Mouse (Mus musculus): ENCODE results near the gene Gm38655.

The Gm38655 gene

DNA sequence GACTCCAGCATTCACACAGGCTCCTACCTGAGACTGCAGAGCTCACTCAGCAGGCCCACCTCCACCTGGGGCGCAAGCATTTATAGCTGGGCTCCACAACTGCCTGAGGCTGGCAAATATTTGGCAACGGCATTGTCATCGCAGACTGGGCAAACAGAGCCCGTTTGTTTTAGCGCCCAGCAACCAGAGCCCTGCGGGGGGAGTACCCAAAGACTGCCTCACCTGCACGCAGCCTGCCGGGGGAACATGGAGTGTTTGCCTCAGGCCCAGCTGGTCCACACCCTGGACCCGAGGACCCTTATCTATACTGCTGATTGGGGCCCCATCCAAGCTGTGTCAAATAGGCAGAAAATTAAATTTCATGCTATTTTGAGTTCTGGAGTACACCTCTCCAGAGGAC is at the start of gene Gm38655:
Gm38655 (minus strand) TSS at position 61 of the 400 bp plus-strand sequence.
- DNase-seq (ENCODE audit: low spot score) = no peak

- DNase-seq (ENCODE audit: low spot score) = peak; percentile 88
Observed at GRCm38 (mm10) chr17:25224586-25225222, 49.4 kb upstream of the Gm38655 start.

- peak; percentile 30 for DNase-seq (ENCODE audit: low spot score)
Observed at GRCm38 (mm10) chr17:25222951-25223601, 47.8 kb upstream of the Gm38655 start.

DNA sequence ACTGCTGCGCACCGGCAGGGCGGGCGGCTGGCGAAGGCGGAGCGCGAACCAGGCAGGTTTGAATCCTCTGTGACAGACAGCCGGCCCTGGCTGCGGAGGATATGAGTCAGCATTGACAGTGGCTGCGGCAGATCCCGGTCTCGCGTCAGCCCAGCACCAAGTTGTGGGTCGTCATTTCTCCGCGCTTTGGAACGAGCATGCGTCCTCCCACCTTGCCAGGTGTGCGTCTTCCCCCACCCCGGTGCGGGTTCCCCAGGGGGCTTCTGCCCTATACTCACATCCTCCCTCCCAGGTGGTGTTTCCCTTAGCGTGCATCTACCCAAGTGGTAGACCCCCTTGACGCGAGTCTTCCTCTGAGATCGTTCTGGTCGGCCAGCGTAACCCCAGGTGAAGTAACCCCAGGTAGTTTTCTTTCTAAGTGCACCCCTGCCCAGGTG is 47.3 kb upstream of the Gm38655 start:
- peak; percentile 41 for DNase-seq (ENCODE audit: low spot score)

GRCm38 (mm10) chr17:25221821-25222503 is 46.7 kb upstream of the Gm38655 start:
- DNase-seq (ENCODE audit: low spot score) = peak; percentile 67

- DNase-seq (ENCODE audit: low spot score) = no peak
Observed at GRCm38 (mm10) chr17:25220746-25221145, 45.5 kb upstream of the Gm38655 start.

DNA sequence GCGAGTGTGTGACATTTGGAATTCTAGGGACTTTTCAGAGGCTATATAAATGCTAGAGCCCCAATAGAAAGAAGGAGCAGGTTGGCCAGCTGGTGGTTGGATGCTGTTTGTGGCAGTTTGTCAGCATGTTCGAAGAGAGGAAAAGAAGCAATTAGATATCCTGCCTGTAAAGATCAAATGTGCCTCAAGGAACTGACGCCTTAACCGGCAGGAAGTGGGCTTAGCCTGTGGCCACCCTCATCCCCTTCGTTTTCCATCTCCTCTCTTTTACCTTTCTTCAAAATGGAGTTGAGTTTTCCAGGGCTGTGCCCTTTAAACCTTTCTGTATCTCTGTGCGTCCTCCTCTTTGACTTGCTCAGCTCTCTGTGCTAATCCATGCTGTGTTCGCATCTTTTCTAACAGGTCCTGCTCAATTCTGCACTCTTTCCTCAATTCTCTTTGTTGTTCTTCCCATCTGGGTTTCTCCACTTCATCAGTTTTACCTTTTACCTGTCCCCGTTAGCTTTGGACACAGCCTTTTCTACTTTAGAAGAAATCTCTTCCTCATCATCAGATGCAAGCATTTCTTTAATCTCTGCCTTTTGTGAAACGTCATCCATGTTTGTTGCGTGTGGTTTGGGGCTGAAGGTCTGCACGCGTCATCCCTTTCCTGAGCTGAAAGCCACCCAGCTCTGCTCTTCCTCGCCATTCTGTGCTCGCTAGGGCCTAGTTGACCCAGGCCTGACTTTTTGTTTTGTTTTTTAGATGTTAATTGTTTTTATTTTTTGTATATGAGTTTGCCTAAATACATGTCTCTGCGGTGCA is 44.4 kb upstream of the Gm38655 start:
- DNase-seq (ENCODE audit: low spot score) = peak; percentile 69

- DNase-seq (ENCODE audit: low spot score) = no peak
Observed at GRCm38 (mm10) chr17:25218967-25219366, 43.7 kb upstream of the Gm38655 start.

DNA sequence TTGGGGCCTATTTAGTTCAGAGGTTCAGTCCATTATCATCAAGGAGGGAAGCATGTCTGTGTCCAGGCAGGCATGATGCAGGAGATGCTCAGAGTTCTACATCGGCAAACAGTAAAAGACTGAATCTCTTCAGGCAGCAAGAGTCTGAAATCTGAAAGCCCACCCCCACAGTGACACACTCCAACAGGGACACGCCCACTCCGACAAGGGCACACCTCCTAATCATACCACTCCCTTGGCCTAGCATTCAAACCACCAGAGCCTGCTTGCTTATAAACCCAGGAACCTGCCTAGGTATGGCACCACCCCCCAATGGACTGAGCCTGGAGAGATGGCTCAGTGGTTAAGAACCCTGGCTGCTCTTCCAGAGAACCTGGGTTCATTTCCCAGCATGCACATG is 40.2 kb upstream of the Gm38655 start:
- no peak for DNase-seq (ENCODE audit: low spot score)

GRCm38 (mm10) chr17:25211705-25212104 is 36.4 kb upstream of the Gm38655 start:
- DNase-seq (ENCODE audit: low spot score) = no peak

DNA sequence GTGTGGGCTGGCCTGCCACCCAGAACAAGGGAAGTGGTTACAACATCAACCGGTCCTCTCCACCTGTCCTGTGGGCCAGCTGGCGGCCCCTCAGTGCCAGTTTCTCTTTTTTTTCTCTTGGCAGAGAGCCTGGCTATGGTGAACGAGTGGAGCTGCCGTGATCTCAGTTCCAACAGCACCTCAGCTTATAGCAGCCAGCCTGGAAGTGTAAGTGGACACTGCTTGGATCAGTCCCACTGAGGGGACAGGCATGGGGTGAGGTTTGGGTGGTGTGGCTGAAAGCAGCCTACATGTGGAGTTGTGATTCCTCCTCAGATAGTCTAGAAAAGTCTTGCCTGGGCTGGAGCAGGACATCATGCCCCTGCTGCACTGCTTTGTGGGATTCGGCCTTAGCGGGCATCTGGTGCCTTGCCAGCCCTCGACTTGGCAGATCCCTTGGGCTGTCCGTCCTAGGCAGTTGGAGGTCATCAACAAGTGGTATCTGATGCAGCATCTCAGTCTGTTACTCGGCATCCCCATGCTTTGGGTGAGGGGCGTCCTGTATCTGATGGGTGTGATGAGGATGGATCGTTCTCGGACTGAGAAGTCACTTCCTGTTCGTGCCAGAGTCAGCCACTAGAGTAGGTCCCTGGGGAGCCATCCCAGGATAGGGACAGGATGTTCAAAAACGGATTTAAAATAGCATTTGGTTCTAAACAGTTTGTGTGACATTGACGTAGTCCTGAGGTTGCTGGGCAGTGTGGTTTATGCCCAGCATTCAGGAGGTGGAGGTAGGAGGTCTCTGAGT is 35.6 kb upstream of the Gm38655 start:
- DNase-seq (ENCODE audit: low spot score) = no peak

DNA sequence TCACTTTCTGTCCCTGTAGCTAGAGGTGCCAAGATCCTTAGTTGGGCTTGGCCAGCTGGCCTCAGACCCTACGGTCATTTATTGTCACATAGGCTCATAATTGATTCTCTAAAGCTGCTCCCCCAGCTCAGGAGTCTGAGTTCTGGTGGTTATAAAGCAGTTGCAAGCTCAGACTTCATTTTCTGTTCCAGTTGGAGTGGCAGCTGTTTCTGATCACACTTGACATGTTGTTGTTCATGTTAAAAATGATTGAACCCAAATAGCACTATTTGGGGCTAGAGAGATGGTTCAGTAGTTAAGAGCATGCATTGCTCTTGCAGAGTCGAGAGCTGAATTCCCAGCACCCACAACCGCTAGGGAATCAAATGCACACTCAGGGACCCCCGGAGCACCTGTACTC is 34.7 kb upstream of the Gm38655 start:
- no peak for DNase-seq (ENCODE audit: low spot score)

GRCm38 (mm10) chr17:25202401-25202800 is 27.1 kb upstream of the Gm38655 start:
- DNase-seq (ENCODE audit: low spot score) = no peak

DNA sequence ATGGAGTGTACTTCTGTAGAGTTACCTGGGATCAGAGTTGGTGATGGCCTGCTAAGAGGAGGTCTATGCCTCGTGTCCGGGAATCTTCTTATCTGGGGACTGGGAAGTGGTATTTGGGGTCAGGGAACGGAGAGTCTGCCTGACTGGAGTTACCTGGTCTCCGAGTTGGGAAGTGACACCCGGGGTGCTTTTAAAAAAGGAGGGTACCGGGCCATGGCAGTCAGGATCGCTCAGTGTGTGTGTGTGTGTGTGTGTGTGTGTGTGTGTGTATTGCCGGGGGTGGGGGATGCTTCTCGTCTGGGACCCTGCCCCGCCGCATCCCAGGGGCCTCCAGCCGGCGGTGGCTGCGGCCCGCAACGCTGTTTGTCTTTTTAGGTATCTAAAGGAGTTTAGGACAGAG is 13.8 kb upstream of the Gm38655 start:
- DNase-seq (ENCODE audit: low spot score) = no peak

GRCm38 (mm10) chr17:25188150-25189031 is 13.1 kb upstream of the Gm38655 start, which contains the start of gene Unkl:
Gene Unkl (plus strand): TSS chr17:25188397.
- peak; percentile 77 for DNase-seq (ENCODE audit: low spot score)

DNA sequence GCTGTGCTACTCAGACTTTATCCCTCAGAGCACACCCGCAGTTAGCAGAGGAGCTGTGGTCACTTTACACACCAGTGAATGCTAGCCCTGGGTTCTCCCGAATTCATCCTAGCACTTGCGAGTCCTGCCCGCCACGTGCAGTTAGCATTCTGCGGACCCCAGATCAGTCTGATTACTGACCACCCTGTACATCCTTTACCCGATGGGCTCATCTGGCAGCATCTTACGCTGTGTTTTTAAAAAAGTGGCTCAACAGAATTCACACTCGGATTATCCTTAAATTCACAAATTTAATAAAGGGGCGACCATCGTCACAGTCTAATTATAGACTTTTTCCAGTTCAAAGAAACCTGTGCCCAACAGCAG is 12.5 kb upstream of the Gm38655 start:
- no peak for DNase-seq (ENCODE audit: low spot score)

DNA sequence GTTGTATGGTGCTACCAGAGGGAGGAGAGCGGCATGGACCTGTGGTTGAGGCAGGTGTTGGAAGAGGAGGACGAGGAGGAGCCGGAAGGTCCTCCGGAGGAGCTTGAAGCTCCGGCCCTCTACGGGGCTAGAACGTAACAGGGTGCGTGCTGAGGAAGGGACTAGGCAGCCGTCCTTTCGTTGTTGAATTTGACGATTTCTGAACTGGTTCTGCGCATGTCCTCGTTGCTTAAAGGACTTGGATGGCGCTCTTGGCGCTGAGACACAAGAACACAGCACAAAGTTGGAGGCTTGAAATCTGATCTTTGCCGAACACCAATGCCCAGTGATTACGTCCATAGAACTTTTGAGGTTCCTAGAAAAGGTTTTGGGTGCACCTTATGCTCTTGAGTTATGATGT is 9.7 kb upstream of the Gm38655 start:
- DNase-seq (ENCODE audit: low spot score) = no peak

DNA sequence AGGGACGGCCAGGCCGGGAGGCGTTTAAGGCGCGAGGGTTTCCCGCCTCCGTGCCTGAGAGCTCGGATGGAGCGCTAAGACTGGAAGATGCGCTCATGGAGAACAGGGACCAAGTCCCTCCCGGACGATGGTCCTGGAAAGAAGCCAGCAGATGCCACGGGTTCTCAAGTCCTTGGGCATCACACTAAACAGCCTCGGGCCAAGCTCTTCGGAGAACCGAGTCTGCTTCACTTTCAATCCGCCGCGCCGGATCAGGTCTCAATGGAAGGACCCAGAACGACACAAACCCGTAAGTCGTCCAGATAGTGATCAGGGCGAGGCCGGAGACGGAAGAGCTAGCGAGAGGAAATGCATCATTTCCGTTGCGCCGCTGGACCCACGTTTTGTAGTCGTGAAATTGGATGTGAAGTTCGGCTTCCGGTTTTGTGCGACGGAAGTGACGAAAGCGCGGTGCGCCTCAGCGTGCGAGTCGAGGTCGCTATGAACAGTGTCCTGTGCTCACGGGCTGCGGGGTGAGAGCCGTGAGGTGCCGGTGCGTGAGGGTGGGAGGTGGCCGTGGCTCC is 8.9 kb upstream of the Gm38655 start, which contains the start of gene BC003965:
BC003965 (plus strand) TSS at position 426 of the 563 bp plus-strand sequence.
- peak; percentile 98 for DNase-seq (ENCODE audit: low spot score)

- DNase-seq (ENCODE audit: low spot score) = peak; percentile 15
Observed at GRCm38 (mm10) chr17:25183232-25183631, 8.0 kb upstream of the Gm38655 start.

DNA sequence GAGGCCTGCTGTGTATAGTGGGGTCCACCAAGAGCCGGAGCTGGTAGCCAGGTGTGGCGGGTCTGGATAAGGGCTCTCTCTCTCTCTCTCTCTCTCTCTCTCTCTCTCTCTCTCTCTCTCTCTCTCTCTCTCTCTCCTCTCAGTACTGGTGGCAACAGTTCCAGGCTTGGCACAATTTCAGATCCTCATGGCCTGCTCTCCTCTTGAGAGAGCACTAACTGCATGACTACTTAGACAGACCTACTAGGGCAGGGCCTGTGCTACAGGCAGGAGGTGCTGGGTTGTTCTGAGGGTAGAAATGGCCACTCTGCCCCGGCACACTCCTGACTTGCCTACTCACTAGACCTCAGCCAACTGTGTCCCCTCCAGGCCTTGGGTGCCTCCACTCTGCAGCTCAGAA is 2.7 kb downstream of the Gm38655 start:
- DNase-seq (ENCODE audit: low spot score) = no peak

All from T-cell, adult 2 months (primary cell).